Mouse (Mus musculus) liver, adult 2 months (tissue): ENCODE measurements at regions not wholly inside any gene's neighbourhood (a gene's known extent, or its start where the extent isn't known, plus 50 kb on each side); places are given as distances from the start of the nearest gene placed in this dataset.

Experiments
- DNase-seq: peaks from one replicate; pipeline ENCODE4 v3.0.0-alpha.2; 2011; ENCODE audit warnings: low read depth, low spot score; ENCODE audit errors: extremely low read depth
- H3K27ac ChIP-seq: fragments of 200-500 bp; replicated peaks from 2 replicates; pipeline ENCODE4 v1.5.1; 2012; ENCODE audit warnings: low read depth, mild to moderate bottlenecking, control low read depth, inconsistent platforms, low read length; ENCODE audit not compliant: insufficient read depth
- H3K27me3 ChIP-seq: fragments of 200-500 bp; 2 replicates; pipeline ENCODE4 v1.6.1; 2012; ENCODE audit warnings: mild to moderate bottlenecking, moderate library complexity, low read length, inconsistent platforms; ENCODE audit not compliant: control insufficient read depth, insufficient read depth
- H3K36me3 ChIP-seq: fragments of 200-500 bp; 2 replicates; pipeline ENCODE4 v1.6.1; 2012; ENCODE audit warnings: low read length, inconsistent platforms; ENCODE audit not compliant: control insufficient read depth, insufficient read depth
- H3K4me1 ChIP-seq: fragments of 200-500 bp; 2 replicates; pipeline ENCODE4 v1.6.1; 2011; ENCODE audit warnings: low read length; ENCODE audit not compliant: control insufficient read depth, insufficient read depth
- H3K4me3 ChIP-seq: fragments of 200-500 bp; 2 replicates; pipeline ENCODE4 v1.5.1; 2011; ENCODE audit warnings: low read depth, mild to moderate bottlenecking, control low read depth, low read length, moderate library complexity; ENCODE audit not compliant: insufficient read depth
- H3K79me2 ChIP-seq: fragments of 200-500 bp; 2 replicates; pipeline ENCODE4 v1.6.1; 2012; ENCODE audit warnings: inconsistent platforms, mild to moderate bottlenecking, low read length, moderate library complexity; ENCODE audit not compliant: control insufficient read depth, insufficient read depth
- H3K9ac ChIP-seq: fragments of 200-500 bp; 2 replicates; pipeline ENCODE4 v1.6.1; 2012; ENCODE audit warnings: low read depth, mild to moderate bottlenecking, control low read depth, inconsistent platforms, low read length
- CTCF ChIP-seq: fragments of 200-500 bp; IDR thresholded peaks from 2 replicates; pipeline ENCODE4 v1.5.1; 2011; ENCODE audit warnings: low read depth, low read length, control low read depth
- POLR2A ChIP-seq: fragments of 200-500 bp; IDR thresholded peaks from 2 replicates; pipeline ENCODE4 v1.6.1; 2011; ENCODE audit warnings: low read length, control low read depth; ENCODE audit not compliant: insufficient read depth; ENCODE audit errors: extremely low read depth
- WGBS: fragments of 180-500 bp; shearing (Covaris S2); methylation state at CpG from one replicate; pipeline ENCODE4 v1.1.7; 2018; 5-methylcytosine and 5-hydroxymethylcytosine counted together

GRCm38 (mm10) chr6:17198876-17199275 is 82.1 kb upstream of the Cav2 start:
- H3K27ac ChIP-seq: no peak overlapping the region
- H3K9ac ChIP-seq: no peak overlapping the region
- DNase-seq: no peak

GRCm38 (mm10) chr6:17201916-17202636 is 78.9 kb upstream of the Cav2 start:
- no peak overlapping the region for H3K9ac ChIP-seq
- no peak overlapping the region for H3K27ac ChIP-seq
- no peak for TF ChIP-seq POLR2A
- WGBS: 71% methylated on average over 6 of the region's 6 CpGs
- H3K4me3 ChIP-seq: no peak overlapping the region
- H3K27me3 ChIP-seq: no peaks in the 10 kb centered on the region
- H3K4me1 ChIP-seq: no peaks in the 10 kb centered on the region
- no peaks in the 10 kb centered on the region for H3K36me3 ChIP-seq
- no peak for DNase-seq
- no peaks in the 10 kb centered on the region for H3K79me2 ChIP-seq

More at GRCm38 (mm10) chr6:17198876-17199275, 82.1 kb upstream of the Cav2 start:
- Histone ChIP-seq H3K4me3 (no peak overlapping the region), H3K4me1 (no peaks in the 10 kb centered on the region), H3K27me3 (no peaks in the 10 kb centered on the region), H3K36me3 (no peaks in the 10 kb centered on the region), H3K79me2 (no peaks in the 10 kb centered on the region)
- WGBS: 81% methylated on average over 9 of the region's 9 CpGs
- TF ChIP-seq CTCF (no peak), POLR2A (no peak)

DNA sequence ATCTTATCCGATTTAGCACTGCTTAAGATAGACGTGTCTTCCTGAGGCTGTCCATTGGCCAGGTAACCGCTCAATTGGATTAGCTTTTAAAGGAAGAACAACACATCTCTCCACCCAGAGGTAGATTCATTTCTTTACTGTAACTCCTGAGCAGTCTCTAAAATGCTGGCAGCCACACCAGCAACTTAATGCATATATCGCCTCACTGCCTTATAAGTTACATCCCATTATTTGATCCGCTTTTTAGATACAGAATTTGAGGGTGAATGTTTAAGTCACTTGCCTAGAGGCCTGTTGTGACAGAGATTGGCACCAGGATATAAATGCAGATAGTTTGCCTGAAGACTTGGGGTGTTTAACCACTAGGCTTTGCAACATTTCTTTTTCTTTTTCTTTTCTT is 77.7 kb upstream of the Cav2 start:
- no peak for DNase-seq
- 98% methylated on average over 5 of the region's 5 CpGs for WGBS
- Histone ChIP-seq H3K36me3 (no peaks in the 10 kb centered on the region), H3K27me3 (no peaks in the 10 kb centered on the region), H3K4me1 (no peaks in the 10 kb centered on the region), H3K4me3 (no peak overlapping the region), H3K79me2 (no peaks in the 10 kb centered on the region), H3K9ac (no peak overlapping the region), H3K27ac (no peak overlapping the region)
- TF ChIP-seq POLR2A (no peak), CTCF (no peak)

GRCm38 (mm10) chr6:17203900-17204686 is 76.9 kb upstream of the Cav2 start:
- DNase-seq: no peak
- TF ChIP-seq POLR2A (no peak), CTCF (no peak)
- H3K9ac ChIP-seq: no peak overlapping the region
- H3K79me2 ChIP-seq: no peaks in the 10 kb centered on the region
- H3K27ac ChIP-seq: no peak overlapping the region
- no peaks in the 10 kb centered on the region for H3K36me3 ChIP-seq
- H3K27me3 ChIP-seq: no peaks in the 10 kb centered on the region
- 88% methylated on average over 9 of the region's 9 CpGs for WGBS
- no peaks in the 10 kb centered on the region for H3K4me1 ChIP-seq
- no peak overlapping the region for H3K4me3 ChIP-seq

DNA sequence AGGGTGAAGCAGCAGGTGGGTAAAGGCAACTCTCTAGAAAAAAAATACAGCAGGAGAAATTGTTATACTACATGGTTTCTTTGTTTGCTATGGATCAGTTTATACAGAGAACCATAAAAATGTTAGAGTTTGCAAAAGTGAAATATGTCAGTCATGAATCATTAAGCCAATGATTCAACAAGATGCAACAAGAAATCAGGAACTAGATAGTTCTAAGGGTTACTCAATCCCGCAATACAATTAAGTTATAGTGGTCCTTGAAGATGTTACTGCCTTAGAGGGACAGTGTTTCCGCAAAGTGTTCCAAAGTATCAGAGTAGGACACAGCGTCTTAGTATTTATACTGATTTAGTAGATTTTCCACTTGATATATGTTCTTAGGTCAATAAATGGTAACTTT is 74.1 kb upstream of the Cav2 start:
- no peaks in the 10 kb centered on the region for H3K4me1 ChIP-seq
- no peaks in the 10 kb centered on the region for H3K36me3 ChIP-seq
- H3K27me3 ChIP-seq: no peaks in the 10 kb centered on the region
- no peaks in the 10 kb centered on the region for H3K79me2 ChIP-seq
- no peak overlapping the region for H3K9ac ChIP-seq
- TF ChIP-seq POLR2A: no peak
- WGBS: 98% methylated on average over 3 of the region's 3 CpGs
- no peak overlapping the region for H3K4me3 ChIP-seq
- no peak overlapping the region for H3K27ac ChIP-seq
- DNase-seq: no peak

GRCm38 (mm10) chr6:17209792-17210191 is 71.2 kb upstream of the Cav2 start:
- TF ChIP-seq CTCF (no peak), POLR2A (no peak)

More at GRCm38 (mm10) chr6:17209792-17210191, 71.2 kb upstream of the Cav2 start:
- H3K4me1 ChIP-seq: no peaks in the 10 kb centered on the region
- WGBS: 80% methylated on average over 4 of the region's 4 CpGs
- no peak overlapping the region for H3K4me3 ChIP-seq
- no peaks in the 10 kb centered on the region for H3K36me3 ChIP-seq
- no peak overlapping the region for H3K9ac ChIP-seq
- no peaks in the 10 kb centered on the region for H3K27me3 ChIP-seq
- H3K79me2 ChIP-seq: no peaks in the 10 kb centered on the region
- H3K27ac ChIP-seq: no peak overlapping the region
- DNase-seq: no peak
